Mouse (Mus musculus): ENCODE results near the gene Mia2. TPM values are rescaled to one million over a fixed set of nuclear protein-coding genes. Genes with fewer than 3 reads are reported as not detected.
"Not testable (repeated sequence)": the region's sequence is repeated elsewhere in the genome, so short reads cannot be mapped to it uniquely, and the experiment has no call there.

Mia2 gene
- total and polyA plus RNA-seq, 3 experiments = 103 to 175 TPM; not detected in 1

DNA sequence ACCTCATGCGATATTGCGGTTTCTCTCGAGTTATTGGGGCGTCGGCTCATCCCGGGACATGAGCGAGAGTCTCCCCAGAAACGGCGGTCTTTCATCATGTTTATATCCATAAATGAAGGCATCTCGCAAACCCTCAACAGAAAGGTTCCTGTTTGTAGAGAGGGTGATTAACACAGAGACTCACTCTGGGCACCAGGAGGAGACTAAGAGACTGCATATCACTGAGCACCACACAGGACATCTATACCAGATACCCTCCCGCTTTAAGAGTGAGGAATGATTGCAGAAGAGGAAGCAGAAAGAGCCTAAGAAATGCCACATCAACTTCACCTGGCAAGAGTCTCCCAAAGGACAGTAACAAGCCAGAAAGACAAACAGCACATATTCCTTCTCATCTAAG, 39.4 kb upstream of the Mia2 start:
- no peaks in the 10 kb centered on the region for H3K27me3 ChIP-seq (ENCODE audit: control insufficient read depth in 1 of 2, insufficient read depth in 2 of 2, low read length in 2 of 2)
- H3K4me1 ChIP-seq (ENCODE audit: control insufficient read depth in 1 of 2, insufficient read depth in 2 of 2, low read length in 2 of 2) = peaks cover 33 to 64% of the 10 kb centered on the region in 2 experiments
- peak overlapping the region; percentile 56 for H3K9ac ChIP-seq (ENCODE audit: control insufficient read depth, low read depth, low read length, poor library complexity, severe bottlenecking)
- H3K4me3 ChIP-seq (ENCODE audit: control insufficient read depth in 1 of 2, insufficient read depth in 1 of 2, low read depth in 2 of 2, low read length in 2 of 2) = peak overlapping the region; percentile 1 to 34; a peak in 3 of 4 replicates
- H3K27ac ChIP-seq (ENCODE audit: control insufficient read depth, low read depth, low read length) = peak overlapping the region; percentile 96
- H3K36me3 ChIP-seq (ENCODE audit: control insufficient read depth in 1 of 2, insufficient read depth in 2 of 2, low read length in 2 of 2) = peaks cover 3 to 72% of the 10 kb centered on the region in 2 experiments; a peak in 3 of 4 replicates
- DNase-seq (ENCODE audit: low read depth, low spot score) = peak; percentile 91
- peaks cover 53% of the 10 kb centered on the region for H3K79me2 ChIP-seq (ENCODE audit: control insufficient read depth, insufficient read depth, low read length, poor library complexity)
- TF ChIP-seq UBTF (IDR thresholded peaks at IDR 0.05; ENCODE audit: borderline replicate concordance, insufficient read depth, low read depth, low read length) = no peak
- peak; percentile 63 for TF ChIP-seq GATA1 (IDR thresholded peaks at IDR 0.05; ENCODE audit: low read depth, low read length)
- peak; percentile 39; the same call in 1 of the 2 replicates for TF ChIP-seq RCOR1 (IDR thresholded peaks at IDR 0.05; ENCODE audit: low read depth, low read length)
- no peak for TF ChIP-seq ELF1 (IDR thresholded peaks at IDR 0.05; ENCODE audit: low read depth, low read length)
- peak; percentile 55 to 77; a peak in 3 of 4 replicates for TF ChIP-seq EP300 (IDR thresholded peaks at IDR 0.05; ENCODE audit: low read depth in 1 of 2, low read length in 2 of 2)
- TF ChIP-seq ETS1 (IDR thresholded peaks at IDR 0.05; ENCODE audit: low read depth, low read length) = peak; percentile 59
- TF ChIP-seq TAL1 (IDR thresholded peaks at IDR 0.05; ENCODE audit: low read length) = peak; percentile 62
- TF ChIP-seq TCF12 (IDR thresholded peaks at IDR 0.05; ENCODE audit: low read depth, low read length) = peak; percentile 72; the same call in 1 of the 2 replicates
- TF ChIP-seq CHD1 (IDR thresholded peaks at IDR 0.05; ENCODE audit: low read depth, low read length) = 0 out of 2 replicates have a peak, but pooled peaks have one; percentile 16
- no peaks in the 10 kb centered on the region for H3K9me3 ChIP-seq (replicated peaks; ENCODE audit: insufficient read depth, low read length)

DNA sequence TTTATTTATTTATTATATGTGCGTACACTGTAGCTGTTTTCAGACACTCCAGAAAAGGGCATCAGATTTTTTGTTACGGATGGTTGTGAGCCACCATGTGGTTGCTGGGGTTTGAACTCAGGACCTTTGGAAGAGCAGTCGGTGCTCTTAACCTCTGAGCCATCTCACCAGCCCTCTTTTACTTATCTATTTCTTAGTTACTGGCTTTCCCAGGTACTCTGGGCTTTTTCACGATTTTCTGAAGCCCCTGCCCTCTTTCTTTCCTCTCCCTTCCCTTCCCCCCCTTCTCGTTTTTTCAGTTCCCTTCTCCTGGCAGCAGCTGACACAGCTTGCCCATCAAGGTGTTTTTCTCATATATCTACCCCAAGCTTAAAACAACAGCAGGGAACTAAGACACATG, 37.4 kb upstream of the Mia2 start:
- not testable (repeated sequence) for H3K9me3 ChIP-seq (replicated peaks; ENCODE audit: insufficient read depth, low read length); H3K27me3 ChIP-seq (ENCODE audit: control insufficient read depth in 1 of 2, insufficient read depth in 2 of 2, low read length in 2 of 2); DNase-seq (ENCODE audit: low read depth, low spot score); H3K4me3 ChIP-seq (ENCODE audit: control insufficient read depth in 1 of 2, insufficient read depth in 1 of 2, low read depth in 2 of 2, low read length in 2 of 2); H3K9ac ChIP-seq (ENCODE audit: control insufficient read depth, low read depth, low read length, poor library complexity, severe bottlenecking)
- Histone ChIP-seq H3K4me1 (ENCODE audit: control insufficient read depth in 1 of 2, insufficient read depth in 2 of 2, low read length in 2 of 2) (peaks cover 29 to 49% of the 10 kb centered on the region in 2 experiments), H3K79me2 (ENCODE audit: control insufficient read depth, insufficient read depth, low read length, poor library complexity) (peaks cover 44% of the 10 kb centered on the region), H3K36me3 (ENCODE audit: control insufficient read depth in 1 of 2, insufficient read depth in 2 of 2, low read length in 2 of 2) (peaks cover 0 to 60% of the 10 kb centered on the region in 2 experiments; a peak in 3 of 4 replicates), H3K27ac (ENCODE audit: control insufficient read depth, low read depth, low read length) (peak overlapping the region; percentile 3; the same call in 1 of the 2 replicates)
- TF ChIP-seq ETS1 (IDR thresholded peaks at IDR 0.05; ENCODE audit: low read depth, low read length) = 0 out of 2 replicates have a peak, but pooled peaks have one; percentile 6
- TF ChIP-seq TBP (IDR thresholded peaks at IDR 0.05; ENCODE audit: low read depth, low read length) = peak; percentile 64; the same call in 1 of the 2 replicates

DNA sequence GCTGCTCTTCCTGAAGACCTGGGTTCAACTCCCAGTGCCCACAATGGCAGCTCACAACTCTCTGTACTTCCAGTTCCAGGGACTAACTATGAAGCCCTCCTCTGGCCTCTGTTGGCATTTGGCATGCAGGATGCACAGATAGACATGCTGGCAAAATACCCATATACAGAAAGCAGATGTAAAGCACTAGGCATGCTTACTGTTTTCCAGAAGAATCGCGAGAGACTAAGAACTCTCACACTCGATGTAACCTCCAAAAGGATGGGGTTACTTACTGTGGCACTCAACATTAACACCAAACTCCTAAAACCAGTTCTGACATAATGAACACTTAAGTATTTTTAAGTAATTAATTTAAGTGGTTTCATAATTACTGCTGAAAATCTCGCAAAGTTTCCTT, 35.3 kb upstream of the Mia2 start:
- H3K79me2 ChIP-seq (ENCODE audit: control insufficient read depth, insufficient read depth, low read length, poor library complexity) = peaks cover 33% of the 10 kb centered on the region
- no peaks in the 10 kb centered on the region for H3K27me3 ChIP-seq (ENCODE audit: control insufficient read depth in 1 of 2, insufficient read depth in 2 of 2, low read length in 2 of 2)
- peaks cover 0 to 45% of the 10 kb centered on the region in 2 experiments; a peak in 3 of 4 replicates for H3K36me3 ChIP-seq (ENCODE audit: control insufficient read depth in 1 of 2, insufficient read depth in 2 of 2, low read length in 2 of 2)
- peak; percentile 54 for DNase-seq (ENCODE audit: low read depth, low spot score)
- 0 out of 2 replicates have a peak, but pooled peaks have one; percentile 29 for TF ChIP-seq MXI1 (IDR thresholded peaks at IDR 0.05; ENCODE audit: low read depth, low read length)
- TF ChIP-seq MAX (IDR thresholded peaks at IDR 0.05; ENCODE audit: low read length) = no peak
- TF ChIP-seq ZC3H11A (IDR thresholded peaks at IDR 0.05; ENCODE audit: low read depth, low read length) = no peak
- no peak for TF ChIP-seq MAFK (IDR thresholded peaks at IDR 0.05; ENCODE audit: borderline replicate concordance, low read depth, low read length)
- no peak for TF ChIP-seq USF2 (IDR thresholded peaks at IDR 0.05; ENCODE audit: borderline replicate concordance in 1 of 2, insufficient read depth in 1 of 2, low read depth in 1 of 2, low read length in 2 of 2)
- TF ChIP-seq RAD21 (IDR thresholded peaks at IDR 0.05; ENCODE audit: low read depth, low read length) = no peak
- 0 out of 2 replicates have a peak, but pooled peaks have one; percentile 52 for TF ChIP-seq TBP (IDR thresholded peaks at IDR 0.05; ENCODE audit: low read depth, low read length)
- TF ChIP-seq MEF2A (IDR thresholded peaks at IDR 0.05; ENCODE audit: extremely low read depth, insufficient replicate concordance, low read depth, low read length, poor library complexity, severe bottlenecking) = no peak
- peaks cover 14 to 33% of the 10 kb centered on the region in 2 experiments for H3K4me1 ChIP-seq (ENCODE audit: control insufficient read depth in 1 of 2, insufficient read depth in 2 of 2, low read length in 2 of 2)
- H3K9ac ChIP-seq (ENCODE audit: control insufficient read depth, low read depth, low read length, poor library complexity, severe bottlenecking) = peak overlapping the region; percentile 80
- H3K4me3 ChIP-seq (ENCODE audit: control insufficient read depth in 1 of 2, insufficient read depth in 1 of 2, low read depth in 2 of 2, low read length in 2 of 2) = peak overlapping the region; percentile 84 to 94
- H3K27ac ChIP-seq (ENCODE audit: control insufficient read depth, low read depth, low read length) = peak overlapping the region; percentile 80
- no peaks in the 10 kb centered on the region for H3K9me3 ChIP-seq (replicated peaks; ENCODE audit: insufficient read depth, low read length)
